Mouse (Mus musculus) bone marrow, adult 2 months (tissue): ENCODE results near the gene Irgc1.

Experiments
- CTCF ChIP-seq: fragments of 200-500 bp; IDR thresholded peaks from 2 replicates; pipeline ENCODE4 v1.5.1; 2011; ENCODE audit warnings: low read length, control low read depth; ENCODE audit not compliant: control insufficient read depth, insufficient read depth
- POLR2A ChIP-seq: fragments of 200-500 bp; IDR thresholded peaks from 2 replicates; pipeline ENCODE4 v1.6.1; 2011; ENCODE audit warnings: low read depth, mild to moderate bottlenecking, control low read depth, low read length, borderline replicate concordance; ENCODE audit not compliant: control insufficient read depth

- TF ChIP-seq CTCF (no peak), POLR2A (no peak)
Observed at GRCm38 (mm10) chr7:24445266-24445926, 6.7 kb downstream of the Irgc1 start.
